Mouse (Mus musculus): Measurements from ENCODE around the gene Krtap7-1.

The Krtap7-1 gene

GRCm38 (mm10) chr16:89508223-89508622 lies at the start of gene Krtap7-1:
Gene Krtap7-1 (minus strand): TSS chr16:89508323.
- no peak for DNase-seq (ENCODE audit: low spot score in 2 of 2)

GRCm38 (mm10) chr16:89550298-89550697 lies 42.2 kb upstream of the Krtap7-1 start:
- DNase-seq (ENCODE audit: low spot score in 2 of 2), result no peak

GRCm38 (mm10) chr16:89538031-89538484 lies 29.9 kb upstream of the Krtap7-1 start:
- no peak for DNase-seq (ENCODE audit: low spot score in 2 of 2)

GRCm38 (mm10) chr16:89537349-89537748 lies 29.2 kb upstream of the Krtap7-1 start:
- no peak for DNase-seq (ENCODE audit: low spot score in 2 of 2)

GRCm38 (mm10) chr16:89530547-89530946 lies 22.4 kb upstream of the Krtap7-1 start:
- DNase-seq (ENCODE audit: low spot score in 2 of 2), result peak; percentile 8 to 17

- no peak for DNase-seq (ENCODE audit: low spot score in 2 of 2)
Observed at GRCm38 (mm10) chr16:89529846-89530245, 21.7 kb upstream of the Krtap7-1 start.

- DNase-seq (ENCODE audit: low spot score in 2 of 2), result peak in 1 of 2 experiments; percentile 9
Observed at GRCm38 (mm10) chr16:89528380-89528779, 20.3 kb upstream of the Krtap7-1 start.

GRCm38 (mm10) chr16:89520996-89521395 lies 12.9 kb upstream of the Krtap7-1 start:
- no peak for DNase-seq (ENCODE audit: low spot score in 2 of 2)

- no peak for DNase-seq (ENCODE audit: low spot score in 2 of 2)
Observed at GRCm38 (mm10) chr16:89520555-89520954, 12.4 kb upstream of the Krtap7-1 start.

GRCm38 (mm10) chr16:89520091-89520490 lies 12.0 kb upstream of the Krtap7-1 start:
- no peak for DNase-seq (ENCODE audit: low spot score in 2 of 2)

GRCm38 (mm10) chr16:89517635-89518034 lies 9.5 kb upstream of the Krtap7-1 start:
- peak in 1 of 2 experiments; percentile 44 for DNase-seq (ENCODE audit: low spot score in 2 of 2)

- no peak for DNase-seq (ENCODE audit: low spot score in 2 of 2)
Observed at GRCm38 (mm10) chr16:89513431-89513830, 5.3 kb upstream of the Krtap7-1 start.

GRCm38 (mm10) chr16:89503571-89503970 lies 4.6 kb downstream of the Krtap7-1 start:
- DNase-seq (ENCODE audit: low spot score in 2 of 2), result no peak

- no peak for DNase-seq (ENCODE audit: low spot score in 2 of 2)
Observed at GRCm38 (mm10) chr16:89501870-89502269, 6.3 kb downstream of the Krtap7-1 start.

GRCm38 (mm10) chr16:89497002-89497401 lies 11.1 kb downstream of the Krtap7-1 start:
- peak in 1 of 2 experiments; percentile 34 for DNase-seq (ENCODE audit: low spot score in 2 of 2)

GRCm38 (mm10) chr16:89495394-89496153 lies 12.5 kb downstream of the Krtap7-1 start:
- no peak for DNase-seq (ENCODE audit: low spot score in 2 of 2)

- DNase-seq (ENCODE audit: low spot score in 2 of 2), result no peak
Observed at GRCm38 (mm10) chr16:89487852-89488251, 20.3 kb downstream of the Krtap7-1 start, which contains the start of gene Krtap8-1. Gene Krtap8-1 (minus strand): TSS chr16:89487952.

- DNase-seq (ENCODE audit: low spot score in 2 of 2), result no peak
Observed at GRCm38 (mm10) chr16:89477679-89478314, 30.3 kb downstream of the Krtap7-1 start.

GRCm38 (mm10) chr16:89461189-89461588 lies 46.9 kb downstream of the Krtap7-1 start:
- DNase-seq (ENCODE audit: low spot score in 2 of 2), result no peak

Data from left cerebral cortex, adult 9 months (tissue).